Mouse (Mus musculus) lung, postnatal 0 days (tissue): Measurements from ENCODE around the gene Leap2.

Source experiments
- CTCF ChIP-seq: IDR thresholded peaks from 2 replicates; pipeline ENCODE4 v1.5.1; 2016; ENCODE audit warnings: antibody characterized with exemption, mild to moderate bottlenecking
- EP300 ChIP-seq: IDR thresholded peaks from 2 replicates; pipeline ENCODE4 v1.6.1; 2016; ENCODE audit warnings: antibody characterized with exemption, mild to moderate bottlenecking, control low read depth

GRCm38 (mm10) chr11:53428716-53429057 is 5.7 kb upstream of the Leap2 start:
- no peak for TF ChIP-seq EP300
- no peak for TF ChIP-seq CTCF
